Mouse (Mus musculus) CH12.LX (cell line): ENCODE data around the gene Myo15.

ENCODE experiments used
- CHD2 ChIP-seq: IDR thresholded peaks from 2 replicates; pipeline ENCODE4 v1.6.1; 2011; ENCODE audit warnings: low read length, improper control_type of control experiment
- CTCF ChIP-seq, 2 experiments: IDR thresholded peaks in 1 of 2; conservative IDR thresholded peaks in 1 of 2; 2 replicates each; pipeline ENCODE4 v1.5.1; 2011 to 2012; ENCODE audit warnings: low read depth in 2 of 2, low read length in 2 of 2, improper control_type of control experiment in 1 of 2, inconsistent platforms in 1 of 2, mild to moderate bottlenecking in 1 of 2, moderate library complexity in 1 of 2
- E2F4 ChIP-seq: IDR thresholded peaks from 2 replicates; pipeline ENCODE4 v1.6.1; 2011; ENCODE audit warnings: low read depth, low read length, improper control_type of control experiment; ENCODE audit not compliant: insufficient replicate concordance
- HCFC1 ChIP-seq: IDR thresholded peaks from 2 replicates; pipeline ENCODE4 v1.6.1; 2012; ENCODE audit warnings: low read depth, mild to moderate bottlenecking, inconsistent platforms, low read length, improper control_type of control experiment
- MAFK ChIP-seq: IDR thresholded peaks from 2 replicates; pipeline ENCODE4 v1.6.1; 2011; ENCODE audit warnings: low read length, improper control_type of control experiment; ENCODE audit not compliant: insufficient replicate concordance
- MAX ChIP-seq: IDR thresholded peaks from 2 replicates; pipeline ENCODE4 v1.6.1; 2011; ENCODE audit warnings: low read length, improper control_type of control experiment
- MAZ ChIP-seq: IDR thresholded peaks from 2 replicates; pipeline ENCODE4 v1.6.1; 2012; ENCODE audit warnings: low read depth, mild to moderate bottlenecking, inconsistent platforms, low read length, improper control_type of control experiment, moderate library complexity
- NRF1 ChIP-seq: IDR thresholded peaks from 2 replicates; pipeline ENCODE4 v1.6.1; 2014; ENCODE audit warnings: low read depth, mild to moderate bottlenecking, inconsistent platforms, low read length, improper control_type of control experiment, moderate library complexity
- PAX5 ChIP-seq: IDR thresholded peaks from 2 replicates; pipeline ENCODE4 v1.6.1; 2012; ENCODE audit warnings: low read length, inconsistent platforms, mixed read lengths
- POLR2A ChIP-seq: IDR thresholded peaks from 2 replicates; pipeline ENCODE4 v1.6.1; 2011; ENCODE audit warnings: low read depth, mild to moderate bottlenecking, improper control_type of control experiment, low read length
- TCF12 ChIP-seq: IDR thresholded peaks from 2 replicates; pipeline ENCODE4 v1.6.1; 2014; ENCODE audit warnings: low read depth, mild to moderate bottlenecking, inconsistent platforms, low read length, improper control_type of control experiment
- USF1 ChIP-seq: IDR thresholded peaks from 2 replicates; pipeline ENCODE4 v1.6.1; 2014; ENCODE audit warnings: low read depth, mild to moderate bottlenecking, inconsistent platforms, low read length, improper control_type of control experiment
- ZC3H11A ChIP-seq: IDR thresholded peaks from 2 replicates; pipeline ENCODE4 v1.6.1; 2012; ENCODE audit warnings: low read depth, mild to moderate bottlenecking, inconsistent platforms, low read length, improper control_type of control experiment

GRCm38 (mm10) chr11:60514941-60515340 lies 45.8 kb downstream of the Myo15 start:
- TF ChIP-seq NRF1 = no peak
- TF ChIP-seq CTCF (conservative IDR thresholded peaks at IDR 0.05 in 1 of 2, IDR thresholded peaks at IDR 0.05 in 1 of 2; ENCODE audit: low read depth in 2 of 2, low read length in 2 of 2) = no peak
- TF ChIP-seq POLR2A = no peak
- TF ChIP-seq MAFK = no peak
- TF ChIP-seq CHD2 = no peak
- no peak for TF ChIP-seq USF1
- TF ChIP-seq HCFC1 = no peak
- no peak for TF ChIP-seq TCF12
- no peak for TF ChIP-seq PAX5
- TF ChIP-seq MAX = no peak
- TF ChIP-seq MAZ = no peak
- no peak for TF ChIP-seq ZC3H11A
- TF ChIP-seq E2F4 = no peak
